Mouse (Mus musculus): Measurements from ENCODE around the gene Dscam.
A peak's percentile ranks its signal among the peaks of the same experiment; 100 is the strongest.

Dscam gene

GRCm38 (mm10) chr16:96756994-96757393 is 413.6 kb downstream of the Dscam start:
- DNase-seq = no peak

GRCm38 (mm10) chr16:96754971-96755504 is 415.5 kb downstream of the Dscam start:
- DNase-seq = no peak

GRCm38 (mm10) chr16:96754381-96754780 is 416.2 kb downstream of the Dscam start:
- DNase-seq = no peak

- DNase-seq = no peak
Measured at GRCm38 (mm10) chr16:96753781-96754173, 416.8 kb downstream of the Dscam start.

GRCm38 (mm10) chr16:96753164-96753780 is 417.3 kb downstream of the Dscam start:
- DNase-seq = no peak

- no peak for DNase-seq
Measured at GRCm38 (mm10) chr16:96742475-96743255, 427.9 kb downstream of the Dscam start.

- DNase-seq = no peak
Measured at GRCm38 (mm10) chr16:96741336-96741735, 429.2 kb downstream of the Dscam start.

GRCm38 (mm10) chr16:96740073-96741055 is 430.2 kb downstream of the Dscam start:
- DNase-seq = no peak

GRCm38 (mm10) chr16:96736501-96736900 is 434.1 kb downstream of the Dscam start:
- DNase-seq = no peak

- DNase-seq = no peak
Measured at GRCm38 (mm10) chr16:96730881-96731280, 439.7 kb downstream of the Dscam start.

- DNase-seq = no peak
Measured at GRCm38 (mm10) chr16:96727836-96728774, 442.4 kb downstream of the Dscam start.

- DNase-seq = no peak
Measured at GRCm38 (mm10) chr16:96725071-96725724, 445.4 kb downstream of the Dscam start.

- no peak for DNase-seq
Measured at GRCm38 (mm10) chr16:96724591-96724990, 446.0 kb downstream of the Dscam start.

GRCm38 (mm10) chr16:96724123-96724522 is 446.4 kb downstream of the Dscam start:
- no peak for DNase-seq

- DNase-seq = no peak
Measured at GRCm38 (mm10) chr16:96723066-96723669, 447.4 kb downstream of the Dscam start.

GRCm38 (mm10) chr16:96722135-96722534 is 448.4 kb downstream of the Dscam start:
- DNase-seq = no peak

GRCm38 (mm10) chr16:96721241-96721640 is 449.3 kb downstream of the Dscam start:
- DNase-seq = no peak

- no peak for DNase-seq
Measured at GRCm38 (mm10) chr16:96720666-96721065, 449.9 kb downstream of the Dscam start.

GRCm38 (mm10) chr16:96718221-96718620 is 452.3 kb downstream of the Dscam start:
- DNase-seq = peak; percentile 3 to 11

GRCm38 (mm10) chr16:96716633-96717032 is 453.9 kb downstream of the Dscam start:
- DNase-seq = no peak

GRCm38 (mm10) chr16:96711935-96712334 is 458.6 kb downstream of the Dscam start:
- DNase-seq = no peak
